7 mouse cellular contexts compared by ENCODE assay signal in the genomic region with DNA sequence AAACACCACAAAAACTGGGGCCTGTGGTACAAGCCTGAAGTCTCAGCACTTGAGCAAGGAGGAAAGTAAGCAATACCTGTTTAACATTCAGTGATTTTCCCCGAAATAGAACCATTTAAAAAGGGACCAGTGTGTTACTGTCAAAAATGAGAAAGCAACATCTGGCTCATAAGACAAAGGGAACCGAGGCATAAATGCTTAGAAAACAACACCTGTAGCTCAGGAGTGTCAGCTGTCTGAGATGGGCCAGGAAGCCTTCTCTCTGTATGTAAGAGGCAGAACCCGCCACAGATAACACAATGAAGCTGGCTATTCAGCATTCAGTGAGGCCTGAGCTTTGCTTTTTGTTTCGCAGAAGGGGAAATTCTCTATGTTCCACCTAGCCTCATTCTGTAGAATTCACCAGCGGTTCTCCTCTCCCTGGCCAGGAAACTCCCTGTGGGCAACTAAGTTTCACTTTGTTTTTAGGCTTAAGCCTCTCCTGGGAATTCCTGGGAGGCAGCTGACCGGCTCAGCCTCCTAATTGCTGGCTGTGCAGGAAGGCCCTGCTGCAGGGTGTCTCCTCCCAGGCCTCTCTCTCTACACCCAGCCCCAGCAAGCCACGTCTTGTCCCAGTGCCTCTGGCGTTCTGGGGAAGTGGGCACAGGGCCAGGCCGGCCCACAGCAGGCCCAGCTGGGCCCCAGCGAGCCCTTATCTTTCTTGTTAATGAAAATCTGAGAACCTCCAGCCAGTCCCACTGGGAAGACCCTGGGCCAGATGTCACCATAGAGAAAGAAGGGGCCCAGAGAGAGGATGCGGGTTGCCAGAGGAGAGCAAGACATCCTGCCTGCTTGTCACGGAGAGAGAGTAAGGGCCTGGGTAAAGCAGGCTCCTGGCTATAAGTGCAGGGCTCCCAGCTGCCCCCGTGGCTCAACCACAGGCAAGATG. TPM values are rescaled to one million over a fixed set of nuclear protein-coding genes. Genes with fewer than 3 reads are reported as not detected.
DNase-seq lines count a peak whose midpoint lies in the region; ATAC-seq and TF ChIP-seq lines count a peak whose summit lies in the region.

No protein-coding gene starts in this region.

- DNase-seq in NIH3T3 (ENCODE audit: low read depth): peak; percentile 88
- DNase-seq in gastrocnemius, adult 2 months: peak; percentile 90
- peak; percentile 61 for DNase-seq in hindbrain, embryonic 14.5 days (ENCODE audit: low spot score)
- peak; percentile 58 for DNase-seq in thymus, postnatal 0 days (ENCODE audit: low spot score)

- no peak for TF ChIP-seq CTCF in gastrocnemius, adult 2 months (IDR thresholded peaks at IDR 0.05)

- H3K4me3 ChIP-seq in brown adipose tissue, adult 24 weeks (ENCODE audit: insufficient read depth, low read depth, low read length): peak overlapping the region; percentile 23
- peak overlapping the region; percentile 44 for H3K4me3 ChIP-seq in gastrocnemius, adult 2 months
- H3K4me3 ChIP-seq in hindbrain, embryonic 14.5 days (replicated peaks; ENCODE audit: low read length): no peak overlapping the region
- no peak overlapping the region for H3K4me3 ChIP-seq in limb, embryonic 13.5 days
- H3K4me3 ChIP-seq in midbrain, embryonic 15.5 days: no peak overlapping the region

- no peaks in the 10 kb centered on the region for H3K36me3 ChIP-seq in hindbrain, embryonic 14.5 days (replicated peaks; ENCODE audit: control insufficient read depth, insufficient read depth)
- H3K36me3 ChIP-seq in limb, embryonic 13.5 days: no peaks in the 10 kb centered on the region
- H3K36me3 ChIP-seq in midbrain, embryonic 15.5 days (replicated peaks): no peaks in the 10 kb centered on the region

- H3K9me3 ChIP-seq in hindbrain, embryonic 14.5 days (ENCODE audit: control insufficient read depth, low read length): no peaks in the 10 kb centered on the region
- H3K9me3 ChIP-seq in limb, embryonic 13.5 days: no peaks in the 10 kb centered on the region
- H3K9me3 ChIP-seq in midbrain, embryonic 15.5 days: no peaks in the 10 kb centered on the region

- no peak overlapping the region for H3K4me2 ChIP-seq in hindbrain, embryonic 14.5 days (replicated peaks)
- H3K4me2 ChIP-seq in limb, embryonic 13.5 days (replicated peaks): peak overlapping the region; percentile 30
- H3K4me2 ChIP-seq in midbrain, embryonic 15.5 days: no peak overlapping the region

- no peak for ATAC-seq in hindbrain, embryonic 14.5 days (ENCODE audit: low FRiP score)
- no peak for ATAC-seq in limb, embryonic 13.5 days (ENCODE audit: low FRiP score, low read depth)
- ATAC-seq in midbrain, embryonic 15.5 days (replicated peaks): no peak

- peak overlapping the region; percentile 86 for H3K27ac ChIP-seq in brown adipose tissue, adult 24 weeks (replicated peaks; ENCODE audit: low read depth, low read length)
- H3K27ac ChIP-seq in gastrocnemius, adult 2 months: peak overlapping the region; percentile 86
- peak overlapping the region; percentile 47 for H3K27ac ChIP-seq in hindbrain, embryonic 14.5 days
- H3K27ac ChIP-seq in limb, embryonic 13.5 days: peak overlapping the region; percentile 83
- peak overlapping the region; percentile 51 for H3K27ac ChIP-seq in midbrain, embryonic 15.5 days

- intact Hi-C loops in gastrocnemius, adult 2 months (cut with DNase I): no loop called here

- no peak overlapping the region for H3K9ac ChIP-seq in hindbrain, embryonic 14.5 days
- H3K9ac ChIP-seq in limb, embryonic 13.5 days: peak overlapping the region; percentile 45
- no peak overlapping the region for H3K9ac ChIP-seq in midbrain, embryonic 15.5 days

- H3K4me1 ChIP-seq in brown adipose tissue, adult 24 weeks (ENCODE audit: control insufficient read depth, insufficient read depth, insufficient read length, low read length): peaks cover 17% of the 10 kb centered on the region
- peaks cover 26% of the 10 kb centered on the region for H3K4me1 ChIP-seq in hindbrain, embryonic 14.5 days (replicated peaks; ENCODE audit: control insufficient read depth, insufficient read depth, low read length)
- peaks cover 38% of the 10 kb centered on the region for H3K4me1 ChIP-seq in limb, embryonic 13.5 days
- peaks cover 37% of the 10 kb centered on the region for H3K4me1 ChIP-seq in midbrain, embryonic 15.5 days

- H3K27me3 ChIP-seq in hindbrain, embryonic 14.5 days (ENCODE audit: control insufficient read depth, insufficient read depth, low read length): no peaks in the 10 kb centered on the region
- H3K27me3 ChIP-seq in limb, embryonic 13.5 days: no peaks in the 10 kb centered on the region
- no peaks in the 10 kb centered on the region for H3K27me3 ChIP-seq in midbrain, embryonic 15.5 days (replicated peaks)

- whole genome bisulfite sequencing in hindbrain, embryonic 14.5 days: 14% methylated on average over 13 of the region's 13 CpGs
- 28% methylated on average over 13 of the region's 13 CpGs for WGBS in limb, embryonic 13.5 days
- 11% methylated on average over 13 of the region's 13 CpGs for WGBS in midbrain, embryonic 15.5 days

RNA-seq across cellular contexts. Expression of a gene that starts 2.3 kb away (rescaled TPM):
- polyA plus RNA-seq in brown adipose tissue, adult 24 weeks (2012; ENCODE audit: insufficient read depth, insufficient read length, missing spikeins): 6.4 and 7.7 TPM in 2 replicates
- 1 to 10 TPM; 2.7 to 3.1 TPM for total RNA-seq in gastrocnemius, adult 2 months (2021)
- 147 and 158 TPM in 2 replicates for polyA plus RNA-seq in hindbrain, embryonic 14.5 days (2014; fragmentation: Nextera tagmentation; extraction: Ambion mirVana)
- 44.0 and 44.8 TPM in 2 replicates for polyA plus RNA-seq in limb, embryonic 13.5 days (2015; fragmentation: Nextera tagmentation; extraction: Ambion mirVana)
- 135 TPM in 2 replicates for polyA plus RNA-seq in midbrain, embryonic 15.5 days (2015; fragmentation: Nextera tagmentation; extraction: Ambion mirVana)
- 46.4 and 51.8 TPM in 2 replicates for polyA plus RNA-seq in thymus, postnatal 0 days (2015; fragmentation: Nextera tagmentation; extraction: Ambion mirVana)

RNA-seq across cellular contexts. Expression of a gene that starts 2.9 kb away (rescaled TPM):
- polyA plus RNA-seq in brown adipose tissue, adult 24 weeks (2012; ENCODE audit: insufficient read depth, insufficient read length, missing spikeins): 15.6 and 17.6 TPM in 2 replicates
- 1 to 10 TPM; 4.8 to 9.3 TPM for total RNA-seq in gastrocnemius, adult 2 months (2021)
- polyA plus RNA-seq in hindbrain, embryonic 14.5 days (2014; fragmentation: Nextera tagmentation; extraction: Ambion mirVana): 23.9 and 27.2 TPM in 2 replicates
- polyA plus RNA-seq in limb, embryonic 13.5 days (2015; fragmentation: Nextera tagmentation; extraction: Ambion mirVana): 103 and 105 TPM in 2 replicates
- polyA plus RNA-seq in midbrain, embryonic 15.5 days (2015; fragmentation: Nextera tagmentation; extraction: Ambion mirVana): 28.0 and 28.8 TPM in 2 replicates
- 36.7 and 38.5 TPM in 2 replicates for polyA plus RNA-seq in thymus, postnatal 0 days (2015; fragmentation: Nextera tagmentation; extraction: Ambion mirVana)

Comparison
In these comparisons a context has a peak if more than half of its experiments do, and no peak if none do; other contexts are left out.
1. H3K4me3 ChIP-seq: peak in brown adipose tissue, adult 24 weeks (single experiment) and gastrocnemius, adult 2 months (single experiment); none in hindbrain, embryonic 14.5 days (single experiment), limb, embryonic 13.5 days (single experiment) and midbrain, embryonic 15.5 days (single experiment).
2. Peak in every context shown above with its lines, with median percentiles within 50 percentile points of each other: DNase-seq and H3K27ac ChIP-seq.